Mouse (Mus musculus): Measurements from ENCODE around the gene Rnf5.

GRCm38 (mm10) chr17:34604511-34605237 is 1.2 kb upstream of the Rnf5 start:
- no peak for TF ChIP-seq CEBPB (IDR thresholded peaks at IDR 0.05; ENCODE audit: insufficient read depth, poor library complexity, severe bottlenecking)
- TF ChIP-seq USF1 (IDR thresholded peaks at IDR 0.05; ENCODE audit: low read depth): no peak
- TF ChIP-seq POLR2A (IDR thresholded peaks at IDR 0.05; ENCODE audit: insufficient read length, low read depth): no peak
- TF ChIP-seq TCF12 (IDR thresholded peaks at IDR 0.05; ENCODE audit: insufficient read depth, poor library complexity, severe bottlenecking): no peak
- TF ChIP-seq POLR2AphosphoS2 (IDR thresholded peaks at IDR 0.05; ENCODE audit: insufficient read length, low read depth): no peak
- no peak for TF ChIP-seq REST (IDR thresholded peaks at IDR 0.05; ENCODE audit: insufficient read depth, insufficient read length)
- no peak for TF ChIP-seq E2F4 (IDR thresholded peaks at IDR 0.05; ENCODE audit: insufficient read depth)
- TF ChIP-seq MYOG (IDR thresholded peaks at IDR 0.05; ENCODE audit: control insufficient read depth in 1 of 3, insufficient read depth in 1 of 3, insufficient read length in 2 of 3, low read depth in 2 of 3): no peak
- no peak for TF ChIP-seq MYOD1 (IDR thresholded peaks at IDR 0.05; ENCODE audit: control insufficient read depth in 1 of 3, insufficient read length in 2 of 3, low read depth in 2 of 3)
- no peak for TF ChIP-seq SRF (IDR thresholded peaks at IDR 0.05; ENCODE audit: control insufficient read depth, insufficient read length, low read depth)

Measured in myocyte (in vitro differentiated cells).